Mouse (Mus musculus) forebrain, embryonic 10.5 days (tissue): ENCODE data around the gene Aldh5a1. TPM values are rescaled to one million over a fixed set of nuclear protein-coding genes. Genes with fewer than 3 reads are reported as not detected.

Experiments used
- polyA plus RNA-seq: library from polyadenylated mRNA; unstranded; fragments of >200 nt; fragmentation: Nextera tagmentation; extraction: Ambion mirVana; gene quantifications from 2 replicates; pipeline ENCODE4 v1.2.1, GENCODE M21; 2016

The Aldh5a1 gene
- polyA plus RNA-seq, 1 experiment from 2014 or later = 8.5 TPM

Other genes with a start within 250 kb of the Aldh5a1 start
- gene Armh2, start 196.4 kb downstream of the Aldh5a1 start, polyA plus RNA-seq = 0.18 and 0.22 TPM in 2 replicates
- 208 TPM in 2 replicates for gene Gmnn, start 175.7 kb downstream of the Aldh5a1 start, polyA plus RNA-seq
- gene BC005537, start 136.0 kb downstream of the Aldh5a1 start, polyA plus RNA-seq = 11.4 TPM in 2 replicates
- gene Acot13, start 106.1 kb downstream of the Aldh5a1 start, polyA plus RNA-seq = 61.7 TPM in 2 replicates
- gene Tdp2, start 106.0 kb downstream of the Aldh5a1 start, polyA plus RNA-seq = 80.2 and 82.4 TPM in 2 replicates
- gene D130043K22Rik, start 92.5 kb downstream of the Aldh5a1 start, polyA plus RNA-seq = 0.17 and 0.43 TPM in 2 replicates
- gene Gpld1, start 5.5 kb upstream of the Aldh5a1 start, polyA plus RNA-seq = 0.25 and 0.40 TPM in 2 replicates
- gene Mrs2, start 82.7 kb upstream of the Aldh5a1 start, polyA plus RNA-seq = 18.9 and 21.0 TPM in 2 replicates
- gene Dcdc2a, start 118.3 kb upstream of the Aldh5a1 start, polyA plus RNA-seq = 1.5 and 2.1 TPM in 2 replicates